Mouse (Mus musculus) kidney, adult 2 months (tissue): ENCODE measurements around the gene Gm21976. TPM values are rescaled to one million over a fixed set of nuclear protein-coding genes. Genes with fewer than 3 reads are reported as not detected.

Experiments used
- DNase-seq: peaks from one replicate; pipeline ENCODE4 v3.0.0; 2021
- H3K27ac ChIP-seq: fragments of 200-500 bp; 2 replicates; pipeline ENCODE4 v1.5.1; 2012; ENCODE audit warnings: low read depth, low read length, control low read depth, inconsistent platforms; ENCODE audit not compliant: insufficient read depth
- H3K27me3 ChIP-seq: fragments of 200-500 bp; replicated peaks from 2 replicates; pipeline ENCODE4 v1.6.1; 2012; ENCODE audit warnings: mild to moderate bottlenecking, moderate library complexity, low read length, inconsistent platforms; ENCODE audit not compliant: control insufficient read depth, insufficient read depth
- H3K36me3 ChIP-seq: fragments of 200-500 bp; 2 replicates; pipeline ENCODE4 v1.6.1; 2012; ENCODE audit warnings: mild to moderate bottlenecking, moderate library complexity, low read length, inconsistent platforms; ENCODE audit not compliant: control insufficient read depth, insufficient read depth
- H3K4me1 ChIP-seq: fragments of 200-500 bp; 2 replicates; pipeline ENCODE4 v1.6.1; 2011; ENCODE audit warnings: low read length; ENCODE audit not compliant: control insufficient read depth, insufficient read depth
- H3K4me3 ChIP-seq: fragments of 200-500 bp; 2 replicates; pipeline ENCODE4 v1.5.1; 2011; ENCODE audit warnings: mild to moderate bottlenecking, low read depth, low read length, control low read depth; ENCODE audit not compliant: insufficient read depth
- CTCF ChIP-seq: fragments of 200-500 bp; conservative IDR thresholded peaks from 2 replicates; pipeline ENCODE4 v1.5.1; 2011; ENCODE audit warnings: low read depth, mild to moderate bottlenecking, control low read depth, low read length, moderate library complexity, mixed read lengths; ENCODE audit not compliant: insufficient read depth, insufficient read length
- POLR2A ChIP-seq: fragments of 200-500 bp; IDR thresholded peaks from one replicate; pipeline ENCODE4 v1.6.1; 2011; ENCODE audit warnings: low read depth, low read length, control low read depth
- WGBS: fragments of 180-500 bp; shearing (Covaris S2); methylation state at CpG from one replicate; pipeline ENCODE4 v1.1.7; 2018; 5-methylcytosine and 5-hydroxymethylcytosine counted together
- polyA plus RNA-seq: library from polyadenylated mRNA; depleted of rRNA; stranded (reverse); fragments of >200 nt; gene quantifications from 2 replicates; pipeline ENCODE4 v1.2.3, GENCODE M21; 2012

The Gm21976 gene
- polyA plus RNA-seq, 1 experiment, result not detected

DNA sequence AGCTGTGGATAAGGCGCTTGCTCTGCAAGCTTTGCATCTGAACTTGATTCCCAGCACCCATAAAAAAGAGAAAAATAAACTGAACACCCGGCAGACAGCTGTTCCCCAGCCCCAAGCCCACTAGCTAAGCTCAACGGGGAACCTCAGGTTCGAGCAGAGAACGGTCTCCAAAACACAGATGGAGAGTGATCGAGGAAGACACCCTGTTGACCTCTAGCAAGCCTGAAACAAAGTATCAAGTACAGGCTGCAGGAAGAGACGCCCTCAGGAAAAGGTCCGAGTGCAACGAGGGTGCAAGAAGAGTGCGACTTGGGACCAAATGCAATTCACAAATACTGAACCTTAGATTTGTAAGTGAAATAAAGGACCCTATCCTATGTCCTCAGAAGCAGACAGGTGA, 30.1 kb upstream of the Gm21976 start:
- H3K4me1 ChIP-seq, result no peaks in the 10 kb centered on the region
- no peak overlapping the region for H3K27ac ChIP-seq
- H3K27me3 ChIP-seq, result no peaks in the 10 kb centered on the region
- 83% methylated on average over 10 of the region's 10 CpGs for WGBS
- H3K36me3 ChIP-seq, result peaks cover 2% of the 10 kb centered on the region; the same call in 1 of the 2 replicates
- TF ChIP-seq CTCF (no peak), POLR2A (no peak)
- H3K4me3 ChIP-seq, result no peak overlapping the region
- no peak for DNase-seq

DNA sequence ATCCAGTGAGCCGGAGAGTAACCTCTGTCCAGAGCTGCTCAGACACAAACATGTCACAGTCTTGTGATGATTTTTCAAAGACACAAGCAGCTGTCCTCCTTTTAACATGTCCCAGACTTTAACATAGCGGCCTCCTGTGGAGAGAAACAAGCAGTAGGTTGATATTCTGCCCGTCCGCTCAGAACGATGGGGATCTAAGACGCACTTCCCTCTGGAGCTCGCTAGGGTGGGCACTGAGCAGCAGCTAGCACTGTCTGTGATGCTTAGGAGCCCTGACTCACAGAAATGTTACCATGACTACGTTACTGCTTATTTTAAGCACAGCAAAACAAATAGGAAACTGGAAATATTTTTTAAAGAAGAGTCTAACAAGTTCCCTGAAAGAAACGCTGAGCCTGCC, 24.8 kb upstream of the Gm21976 start:
- no peak for TF ChIP-seq POLR2A
- TF ChIP-seq CTCF, result no peak
- 76% methylated on average over 9 of the region's 9 CpGs for WGBS
- DNase-seq, result no peak

DNA sequence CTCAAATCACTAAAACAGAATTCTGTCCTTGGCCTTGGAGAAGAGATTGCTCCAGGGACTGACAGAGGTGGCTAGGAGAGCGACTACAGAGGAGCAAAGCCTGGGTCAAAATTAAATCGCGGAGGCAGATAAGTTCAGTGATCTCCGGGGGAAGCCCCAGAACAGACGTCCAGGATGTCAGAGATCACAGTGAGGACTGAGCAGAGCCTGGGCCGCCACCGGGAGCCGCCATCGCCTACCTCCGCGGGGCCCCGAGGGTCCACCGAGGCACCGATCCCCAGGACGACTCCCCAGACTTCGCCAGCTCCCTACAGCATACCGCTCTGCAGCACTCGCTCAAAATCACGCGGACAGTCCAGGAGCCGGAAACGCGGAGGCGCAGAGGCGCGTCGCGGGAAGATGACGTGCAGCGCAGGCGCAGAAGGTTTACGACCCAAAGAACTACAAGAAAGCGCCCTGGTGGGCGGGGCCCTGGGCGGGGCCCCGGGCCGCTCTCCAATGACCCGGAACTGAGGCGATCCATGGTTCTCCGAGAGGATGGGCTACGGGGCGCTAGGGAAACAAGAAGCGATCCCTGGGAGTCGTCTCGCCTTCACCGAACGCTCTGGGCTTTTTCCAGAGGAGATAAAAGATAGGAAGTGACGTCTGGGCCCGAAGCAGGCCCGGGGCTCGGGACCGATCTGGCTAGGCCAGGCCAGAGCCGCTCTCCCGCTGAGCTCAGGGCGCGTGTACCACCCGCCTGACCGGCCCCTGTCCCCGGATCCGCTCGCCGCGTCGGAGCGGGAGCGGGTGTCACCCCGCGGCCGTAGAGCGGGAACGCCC, 16.8 kb upstream of the Gm21976 start, which contains the start of the genes Utp15 and Ankra2:
Gene Utp15, minus strand, starts transcription at position 406 of the 822 bp plus-strand sequence.
Gene Ankra2, plus strand, starts transcription at position 439 of the 822 bp plus-strand sequence.
- peak within 1 kb of the TSS; percentile 91 for H3K4me3 ChIP-seq
- under 1% methylated on average over 71 of the region's 71 CpGs for WGBS
- no peaks in the 10 kb centered on the region for H3K27me3 ChIP-seq
- peaks cover 5% of the 10 kb centered on the region; the same call in 1 of the 2 replicates for H3K4me1 ChIP-seq
- H3K36me3 ChIP-seq, result 0 out of 2 replicates have a peak, but pooled peaks cover 2% of the 10 kb centered on the region
- TF ChIP-seq CTCF (no peak), POLR2A (no peak)
- peak within 1 kb of the TSS; percentile 67 for H3K27ac ChIP-seq
- peak; percentile 99 for DNase-seq

More for the DNA sequence above, 24.8 kb upstream of the Gm21976 start:
- no peak overlapping the region for H3K4me3 ChIP-seq
- no peaks in the 10 kb centered on the region for H3K27me3 ChIP-seq
- H3K36me3 ChIP-seq, result peaks cover 5% of the 10 kb centered on the region
- no peak overlapping the region for H3K27ac ChIP-seq
- H3K4me1 ChIP-seq, result no peaks in the 10 kb centered on the region

DNA sequence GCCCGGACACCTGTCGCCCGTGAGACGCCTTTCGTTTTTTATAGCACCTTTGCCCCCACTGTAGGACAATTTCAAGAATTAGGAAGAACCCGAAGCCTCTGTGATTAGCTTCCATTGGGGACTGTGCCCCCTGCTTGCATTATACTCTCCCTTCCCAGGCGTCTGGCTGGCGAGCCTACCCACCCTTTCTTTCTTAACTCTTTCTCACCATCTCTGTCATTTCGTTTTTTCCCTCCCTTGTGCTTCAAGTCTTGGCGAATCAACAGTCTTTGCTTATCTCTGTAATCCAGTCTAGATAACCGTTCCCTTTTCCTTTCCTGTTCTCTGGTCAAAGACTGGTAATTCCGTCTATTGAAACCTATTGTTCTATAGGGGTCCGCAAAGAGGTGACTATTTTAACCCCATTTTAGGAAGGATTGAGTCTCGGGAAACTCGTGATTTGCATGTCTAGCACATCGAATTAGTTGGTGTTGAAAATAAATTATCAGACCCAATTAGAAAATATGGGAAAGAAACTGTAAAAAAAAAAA, 16.2 kb upstream of the Gm21976 start:
- Histone ChIP-seq H3K27ac (peak overlapping the region; percentile 67), H3K36me3 (peaks cover 4% of the 10 kb centered on the region; the same call in 1 of the 2 replicates), H3K4me3 (peak overlapping the region; percentile 67), H3K4me1 (peaks cover 5% of the 10 kb centered on the region; the same call in 1 of the 2 replicates), H3K27me3 (no peaks in the 10 kb centered on the region)
- WGBS, result under 1% methylated on average over 16 of the region's 16 CpGs
- TF ChIP-seq POLR2A (no peak), CTCF (no peak)
- DNase-seq, result no peak

DNA sequence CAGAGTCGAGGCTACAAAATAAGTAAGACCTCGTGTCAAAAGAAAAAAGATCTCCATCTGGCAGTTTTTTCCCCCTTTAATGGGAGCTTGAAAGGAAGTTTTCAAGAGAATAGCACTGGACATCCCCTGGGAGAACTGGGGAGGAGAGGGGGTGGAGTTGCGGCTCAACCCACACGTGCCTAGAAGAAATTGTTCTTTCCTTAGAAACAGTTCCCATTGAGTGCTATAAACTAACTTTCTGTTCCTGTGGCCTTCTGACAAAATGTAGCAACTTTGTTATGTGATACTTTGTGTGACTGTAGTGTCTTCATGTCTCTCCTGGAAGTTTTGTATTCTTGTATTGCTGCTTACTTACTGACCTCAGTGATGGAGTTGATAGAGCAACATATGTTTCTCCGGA, 15.6 kb upstream of the Gm21976 start:
- H3K27me3 ChIP-seq, result no peaks in the 10 kb centered on the region
- 29% methylated on average over 5 of the region's 5 CpGs for WGBS
- no peak overlapping the region for H3K27ac ChIP-seq
- H3K4me3 ChIP-seq, result 0 out of 2 replicates have a peak overlapping the region, but pooled peaks have one; percentile 7
- no peak for TF ChIP-seq POLR2A
- TF ChIP-seq CTCF, result no peak
- no peak for DNase-seq
- H3K4me1 ChIP-seq, result peaks cover 5% of the 10 kb centered on the region; the same call in 1 of the 2 replicates
- peaks cover 4% of the 10 kb centered on the region; the same call in 1 of the 2 replicates for H3K36me3 ChIP-seq

DNA sequence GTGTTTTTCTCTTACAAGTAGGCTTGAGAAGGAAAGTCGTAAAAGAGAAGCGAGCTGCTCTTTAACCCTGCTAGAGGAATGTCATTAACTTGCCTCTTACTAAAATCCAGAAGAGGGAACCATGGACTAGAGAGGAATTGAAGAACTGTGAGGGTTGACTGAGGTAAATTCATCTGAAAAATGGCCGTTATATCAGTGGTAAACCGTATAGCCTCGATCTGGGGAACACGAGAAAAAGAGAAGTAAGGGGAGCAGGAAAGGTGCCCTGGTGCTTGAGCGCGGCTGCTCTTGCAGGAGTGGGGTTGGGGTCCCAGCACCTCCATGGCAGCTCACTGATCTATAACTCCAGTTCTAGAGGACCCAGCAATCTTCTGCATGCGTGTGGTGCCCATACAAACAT, 5.7 kb upstream of the Gm21976 start:
- no peak for DNase-seq
- Histone ChIP-seq H3K36me3 (peaks cover 3% of the 10 kb centered on the region), H3K27ac (no peak overlapping the region), H3K4me1 (no peaks in the 10 kb centered on the region), H3K27me3 (no peaks in the 10 kb centered on the region), H3K4me3 (no peak overlapping the region)
- TF ChIP-seq CTCF, result no peak
- 88% methylated on average over 9 of the region's 9 CpGs for WGBS

DNA sequence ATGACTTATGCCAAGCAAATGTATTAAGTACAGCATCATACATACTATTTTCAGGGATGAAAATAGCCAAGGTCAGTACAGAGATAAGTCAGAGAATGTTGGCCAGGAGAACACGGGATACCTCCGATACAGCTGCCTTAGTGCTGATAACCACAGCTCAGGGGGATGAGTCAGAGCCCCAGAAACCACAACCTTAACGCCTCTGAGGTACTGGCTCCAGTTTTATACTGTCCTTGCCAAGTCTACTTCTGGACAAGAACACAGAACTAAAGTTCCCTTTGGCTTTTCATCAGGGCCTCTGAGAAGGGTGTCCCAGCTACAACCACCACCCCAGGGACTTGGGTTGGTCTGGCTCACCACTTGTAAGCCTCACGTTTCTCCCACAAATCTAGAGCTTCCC, 4.0 kb upstream of the Gm21976 start:
- H3K36me3 ChIP-seq, result peaks cover 2% of the 10 kb centered on the region
- H3K4me3 ChIP-seq, result no peak overlapping the region
- TF ChIP-seq POLR2A (no peak), CTCF (no peak)
- 82% methylated on average over 4 of the region's 4 CpGs for WGBS
- no peaks in the 10 kb centered on the region for H3K27me3 ChIP-seq
- no peak for DNase-seq
- H3K27ac ChIP-seq, result no peak overlapping the region
- H3K4me1 ChIP-seq, result no peaks in the 10 kb centered on the region
